Mouse (Mus musculus): ENCODE measurements around the gene B4galnt2. TPM values are rescaled to one million over a fixed set of nuclear protein-coding genes. Genes with fewer than 3 reads are reported as not detected.

B4galnt2 gene
- polyA plus RNA-seq, 1 experiment from 2014 or later: 0.49 TPM

DNA sequence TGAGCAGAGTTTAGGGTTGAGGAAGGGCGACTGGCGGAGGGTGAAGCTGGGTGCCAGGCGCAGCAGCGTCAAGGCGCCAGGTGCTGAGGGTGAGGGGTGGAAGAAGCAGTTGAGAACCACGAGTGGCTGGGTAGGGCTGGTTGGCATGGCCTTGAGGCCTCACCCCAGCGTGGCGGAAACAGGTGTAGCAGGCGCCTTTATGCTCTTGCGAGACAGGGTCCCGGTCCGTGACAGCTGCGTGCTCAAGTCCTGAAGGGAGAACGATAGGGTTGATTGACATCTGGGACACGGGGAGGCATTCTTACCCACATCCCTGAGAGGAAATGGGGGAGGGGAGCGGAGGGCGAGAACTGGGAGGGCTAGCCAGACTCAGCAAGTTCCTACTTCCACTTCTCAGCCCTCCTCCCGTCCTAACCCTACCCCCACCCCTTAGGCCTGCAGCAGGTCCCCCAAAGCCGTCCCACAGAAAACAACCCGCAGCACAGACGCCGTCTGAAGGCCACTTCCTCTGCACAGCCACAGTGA, 80.5 kb downstream of the B4galnt2 start:
- WGBS: 4% methylated on average over 22 of the region's 22 CpGs
- H3K27me3 ChIP-seq (ENCODE audit: insufficient read depth, poor library complexity, severe bottlenecking): peaks cover 72% of the 10 kb centered on the region
- peaks cover 17% of the 10 kb centered on the region; the same call in 1 of the 2 replicates for H3K36me3 ChIP-seq
- no peaks in the 10 kb centered on the region for H3K9me3 ChIP-seq
- peaks cover 91% of the 10 kb centered on the region for H3K4me1 ChIP-seq
- peak overlapping the region; percentile 69 for H3K27ac ChIP-seq
- no peak for DNase-seq (ENCODE audit: low spot score)
- peak overlapping the region; percentile 42 for H3K4me3 ChIP-seq

DNA sequence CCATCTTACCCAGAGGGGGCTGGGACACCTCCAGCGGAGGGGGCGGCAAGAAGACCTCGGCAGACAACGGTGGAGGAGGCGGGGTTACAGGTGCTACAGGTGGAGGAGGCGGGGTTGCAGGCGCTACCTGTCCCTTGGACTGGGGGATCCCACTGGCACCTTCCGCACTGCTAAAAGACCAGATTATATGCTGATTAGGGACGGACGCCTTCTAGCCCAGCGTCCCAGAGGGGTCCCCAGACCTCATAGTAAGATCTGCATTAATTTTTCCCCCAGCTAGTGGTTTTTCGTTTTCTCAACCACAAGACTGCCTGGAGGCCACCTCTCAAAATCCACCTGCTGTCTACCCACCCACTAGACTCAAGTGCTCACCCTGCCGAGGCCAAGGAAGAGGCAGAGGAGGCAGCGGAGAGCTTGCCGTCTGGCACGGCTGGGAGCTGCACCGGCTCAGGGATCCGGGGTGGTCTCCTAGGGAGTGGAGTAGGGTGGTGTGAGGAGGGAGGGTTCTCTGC, 81.0 kb downstream of the B4galnt2 start:
- 13% methylated on average over 18 of the region's 18 CpGs for WGBS
- Histone ChIP-seq H3K4me3 (peak overlapping the region; percentile 42), H3K4me1 (peaks cover 91% of the 10 kb centered on the region), H3K27ac (peak overlapping the region; percentile 69), H3K9me3 (no peaks in the 10 kb centered on the region), H3K27me3 (ENCODE audit: insufficient read depth, poor library complexity, severe bottlenecking) (peaks cover 77% of the 10 kb centered on the region), H3K36me3 (peaks cover 17% of the 10 kb centered on the region; the same call in 1 of the 2 replicates)
- no peak for DNase-seq (ENCODE audit: low spot score)

DNA sequence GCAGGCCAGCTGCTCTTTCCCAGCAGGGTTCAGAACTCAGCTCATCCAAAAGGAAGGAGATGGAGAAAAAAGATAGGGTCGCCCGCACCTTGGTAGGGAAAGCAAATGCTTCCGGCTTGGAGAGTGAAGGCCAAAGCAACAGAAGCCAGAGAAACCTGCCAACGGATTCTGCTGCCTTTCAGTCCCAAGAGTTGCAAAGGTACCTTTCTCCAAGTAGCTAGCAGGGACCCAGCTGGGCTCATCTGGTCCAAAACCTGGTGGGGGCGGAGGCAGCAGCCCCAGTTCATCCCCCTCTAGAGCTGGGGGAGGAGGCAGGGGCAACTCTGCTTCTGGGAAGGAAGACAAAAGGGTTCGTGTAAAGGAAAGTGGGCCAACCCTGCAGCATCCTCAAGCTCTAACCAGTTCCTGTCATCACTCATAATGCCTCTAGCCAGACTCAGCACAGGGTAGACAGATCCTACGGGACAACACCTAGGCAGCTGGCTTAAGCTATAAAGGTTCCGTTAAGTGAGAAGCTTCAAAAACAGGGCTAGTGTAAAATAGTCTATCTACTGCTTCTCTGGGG, 81.6 kb downstream of the B4galnt2 start:
- DNase-seq (ENCODE audit: low spot score): no peak
- 0 out of 2 replicates have a peak overlapping the region, but pooled peaks have one; percentile 69 for H3K27ac ChIP-seq
- H3K27me3 ChIP-seq (ENCODE audit: insufficient read depth, poor library complexity, severe bottlenecking): peaks cover 83% of the 10 kb centered on the region
- 26% methylated on average over 8 of the region's 8 CpGs for whole genome bisulfite sequencing
- no peaks in the 10 kb centered on the region for H3K9me3 ChIP-seq
- H3K4me3 ChIP-seq: no peak overlapping the region
- peaks cover 86% of the 10 kb centered on the region for H3K4me1 ChIP-seq
- H3K36me3 ChIP-seq: peaks cover 17% of the 10 kb centered on the region; the same call in 1 of the 2 replicates

DNA sequence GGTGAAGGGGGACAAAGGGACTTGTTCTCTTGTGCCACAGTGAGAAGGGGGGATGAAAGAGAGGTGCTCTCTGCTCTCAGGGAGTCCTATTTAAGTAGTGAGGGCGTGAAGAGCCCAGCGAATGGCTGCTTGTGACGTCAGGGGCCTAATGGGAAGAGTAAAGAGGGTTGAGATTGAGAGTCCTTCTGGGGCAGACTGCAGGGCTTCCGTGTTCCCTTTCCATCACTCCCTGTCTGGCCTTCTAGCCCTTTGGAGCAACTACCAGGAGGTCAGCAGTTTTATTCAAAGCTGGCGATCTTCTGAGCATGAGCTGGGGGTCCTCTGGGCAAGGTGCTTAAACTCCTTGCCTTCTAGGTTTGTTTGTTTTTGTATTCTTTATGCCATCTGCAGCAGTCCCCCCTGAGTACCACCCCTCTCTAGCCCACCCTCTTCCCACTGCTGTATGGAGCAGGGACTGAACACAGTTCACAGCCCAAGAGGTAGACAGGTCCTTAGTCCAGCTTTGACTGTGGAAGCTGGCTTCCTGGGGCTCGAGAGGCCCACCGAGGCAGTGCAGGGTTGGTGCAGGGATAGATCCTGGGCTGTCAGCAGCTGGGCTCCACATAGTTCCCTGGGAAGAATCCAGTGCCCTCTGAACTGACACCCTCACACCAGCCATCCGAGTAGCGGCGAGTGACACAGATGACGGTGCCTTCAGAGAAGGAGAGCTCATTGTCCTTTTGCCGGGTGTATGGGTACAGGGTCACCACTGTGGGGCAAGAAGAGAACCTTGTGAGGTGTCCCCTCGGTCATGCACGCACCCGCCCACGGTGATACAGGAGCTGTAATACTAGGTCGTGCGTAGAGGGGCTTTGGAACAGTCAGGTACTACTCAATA, 82.3 kb downstream of the B4galnt2 start:
- H3K36me3 ChIP-seq: peaks cover 17% of the 10 kb centered on the region; the same call in 1 of the 2 replicates
- no peak for DNase-seq (ENCODE audit: low spot score)
- no peaks in the 10 kb centered on the region for H3K9me3 ChIP-seq
- peaks cover 85% of the 10 kb centered on the region for H3K27me3 ChIP-seq (ENCODE audit: insufficient read depth, poor library complexity, severe bottlenecking)
- 41% methylated on average over 18 of the region's 18 CpGs for WGBS
- H3K27ac ChIP-seq: no peak overlapping the region
- no peak overlapping the region for H3K4me3 ChIP-seq
- H3K4me1 ChIP-seq: peaks cover 80% of the 10 kb centered on the region

DNA sequence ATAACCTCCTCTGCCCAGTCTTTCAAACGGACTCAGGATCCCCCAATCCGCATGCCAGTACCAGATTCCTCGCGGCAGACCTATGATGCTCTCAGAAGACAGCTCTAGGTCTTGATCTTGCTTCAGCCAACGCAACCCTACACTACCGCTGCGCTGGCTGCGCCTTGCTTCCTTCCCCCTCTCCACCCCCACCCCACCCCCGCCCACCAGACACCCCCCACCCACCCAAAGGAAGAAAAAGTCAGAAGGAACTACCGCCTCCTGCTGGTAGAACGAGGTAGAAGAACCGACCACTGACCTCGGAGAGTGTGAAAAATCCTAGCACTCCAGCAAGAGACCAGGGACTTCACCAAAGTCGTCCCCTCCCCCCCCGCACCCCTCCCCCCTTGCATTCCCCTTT, 83.0 kb downstream of the B4galnt2 start:
- peaks cover 80% of the 10 kb centered on the region for H3K4me1 ChIP-seq
- 4% methylated on average over 14 of the region's 15 CpGs for WGBS
- H3K9me3 ChIP-seq: no peaks in the 10 kb centered on the region

DNA sequence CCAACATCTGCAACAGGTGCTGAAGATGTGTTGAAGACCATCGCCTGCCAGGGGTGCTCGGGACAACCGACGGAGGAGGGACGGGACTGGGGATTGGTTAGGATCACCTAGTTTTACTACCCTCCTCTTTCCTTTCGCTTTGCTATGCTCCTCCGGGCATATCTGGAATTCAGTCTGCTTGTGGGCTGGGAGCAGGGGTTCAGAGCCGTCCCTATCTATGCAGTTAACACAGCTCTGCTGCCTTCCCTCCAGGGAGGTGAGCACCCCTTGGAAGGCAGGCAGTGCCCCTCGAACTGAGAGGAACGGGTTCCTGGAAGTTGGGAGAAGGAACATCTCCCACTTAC, 83.4 kb downstream of the B4galnt2 start:
- WGBS: 5% methylated on average over 10 of the region's 10 CpGs
- H3K27me3 ChIP-seq (ENCODE audit: insufficient read depth, poor library complexity, severe bottlenecking): peaks cover 94% of the 10 kb centered on the region
- no peak overlapping the region for H3K27ac ChIP-seq
- DNase-seq (ENCODE audit: low spot score): no peak
- H3K36me3 ChIP-seq: peaks cover 14% of the 10 kb centered on the region; the same call in 1 of the 2 replicates
- H3K4me3 ChIP-seq: peak overlapping the region; percentile 49
- H3K9me3 ChIP-seq: no peaks in the 10 kb centered on the region
- peaks cover 76% of the 10 kb centered on the region for H3K4me1 ChIP-seq

More for the DNA sequence above, 83.0 kb downstream of the B4galnt2 start:
- H3K4me3 ChIP-seq: peak overlapping the region; percentile 49; the same call in 1 of the 2 replicates
- DNase-seq (ENCODE audit: low spot score): no peak
- peaks cover 92% of the 10 kb centered on the region for H3K27me3 ChIP-seq (ENCODE audit: insufficient read depth, poor library complexity, severe bottlenecking)
- H3K36me3 ChIP-seq: peaks cover 17% of the 10 kb centered on the region; the same call in 1 of the 2 replicates
- no peak overlapping the region for H3K27ac ChIP-seq

DNA sequence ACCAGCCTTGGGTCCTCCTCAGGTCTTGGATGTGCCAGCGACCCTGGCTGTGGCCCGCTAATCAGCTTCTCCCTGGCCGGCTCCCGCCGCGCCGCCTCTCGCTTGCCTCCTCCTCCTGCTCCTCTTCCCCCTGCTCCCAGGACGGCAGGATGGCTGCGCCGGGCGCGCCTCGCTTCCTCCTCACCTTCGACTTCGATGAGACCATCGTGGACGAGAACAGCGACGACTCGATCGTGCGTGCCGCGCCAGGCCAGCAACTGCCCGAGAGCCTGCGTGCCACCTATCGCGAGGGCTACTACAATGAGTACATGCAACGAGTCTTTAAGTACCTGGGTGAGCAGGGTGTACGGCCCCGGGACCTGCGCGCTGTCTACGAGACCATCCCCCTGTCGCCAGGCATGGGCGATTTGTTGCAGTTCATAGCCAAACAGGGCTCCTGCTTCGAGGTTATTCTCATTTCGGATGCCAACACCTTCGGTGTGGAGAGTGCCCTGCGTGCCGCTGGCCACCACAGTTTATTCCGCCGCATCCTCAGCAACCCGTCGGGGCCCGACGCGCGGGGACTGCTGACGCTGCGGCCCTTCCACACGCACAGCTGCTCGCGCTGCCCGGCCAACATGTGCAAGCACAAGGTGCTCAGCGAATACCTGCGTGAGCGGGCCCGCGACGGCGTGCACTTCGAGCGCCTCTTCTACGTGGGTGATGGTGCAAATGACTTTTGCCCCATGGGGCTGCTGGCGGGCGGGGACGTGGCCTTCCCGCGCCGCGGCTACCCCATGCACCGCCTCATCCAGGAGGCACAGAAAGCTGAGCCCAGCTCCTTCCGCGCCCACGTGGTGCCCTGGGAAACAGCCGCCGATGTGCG, 84.0 kb downstream of the B4galnt2 start:
- WGBS: 6% methylated on average over 80 of the region's 80 CpGs
- peaks cover 70% of the 10 kb centered on the region for H3K4me1 ChIP-seq

DNA sequence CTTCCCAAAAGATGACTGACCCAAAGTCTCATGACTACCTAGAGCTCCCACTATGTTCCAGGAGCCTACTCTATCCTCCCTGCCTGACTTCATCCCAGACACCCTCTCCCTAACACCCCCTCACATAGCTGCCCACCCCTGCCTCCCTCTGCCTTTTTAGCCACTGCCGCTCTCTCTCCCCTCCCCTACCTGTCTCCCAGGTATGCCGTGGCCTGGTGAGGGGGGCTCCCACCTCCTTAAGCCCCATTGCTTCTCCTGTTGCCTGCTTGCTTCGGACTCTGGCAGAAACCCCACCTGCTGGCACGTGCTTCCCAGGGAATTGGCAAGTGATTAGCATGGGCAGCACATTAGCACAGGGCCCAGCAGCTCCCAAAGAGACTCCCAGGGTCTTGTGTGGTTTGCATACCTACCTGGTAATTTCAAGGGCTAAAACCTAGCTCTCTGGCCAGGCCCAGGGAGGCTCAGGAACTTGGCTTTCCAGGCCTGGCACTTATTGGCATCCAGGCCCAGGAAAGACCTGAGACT, 85.1 kb downstream of the B4galnt2 start:
- no peaks in the 10 kb centered on the region for H3K9me3 ChIP-seq
- peak overlapping the region; percentile 49; the same call in 1 of the 2 replicates for H3K4me3 ChIP-seq
- H3K4me1 ChIP-seq: peaks cover 64% of the 10 kb centered on the region
- H3K36me3 ChIP-seq: peaks cover 13% of the 10 kb centered on the region; the same call in 1 of the 2 replicates
- WGBS: 39% methylated on average over 4 of the region's 4 CpGs
- H3K27ac ChIP-seq: 0 out of 2 replicates have a peak overlapping the region, but pooled peaks have one; percentile 42
- DNase-seq (ENCODE audit: low spot score): no peak
- H3K27me3 ChIP-seq (ENCODE audit: insufficient read depth, poor library complexity, severe bottlenecking): peaks cover 92% of the 10 kb centered on the region

More for the DNA sequence above, 84.0 kb downstream of the B4galnt2 start:
- no peak for DNase-seq (ENCODE audit: low spot score)
- Histone ChIP-seq H3K36me3 (peaks cover 13% of the 10 kb centered on the region; the same call in 1 of the 2 replicates), H3K27ac (peak overlapping the region; percentile 42; the same call in 1 of the 2 replicates), H3K4me3 (peak overlapping the region; percentile 49), H3K9me3 (no peaks in the 10 kb centered on the region), H3K27me3 (ENCODE audit: insufficient read depth, poor library complexity, severe bottlenecking) (peaks cover 94% of the 10 kb centered on the region)

DNA sequence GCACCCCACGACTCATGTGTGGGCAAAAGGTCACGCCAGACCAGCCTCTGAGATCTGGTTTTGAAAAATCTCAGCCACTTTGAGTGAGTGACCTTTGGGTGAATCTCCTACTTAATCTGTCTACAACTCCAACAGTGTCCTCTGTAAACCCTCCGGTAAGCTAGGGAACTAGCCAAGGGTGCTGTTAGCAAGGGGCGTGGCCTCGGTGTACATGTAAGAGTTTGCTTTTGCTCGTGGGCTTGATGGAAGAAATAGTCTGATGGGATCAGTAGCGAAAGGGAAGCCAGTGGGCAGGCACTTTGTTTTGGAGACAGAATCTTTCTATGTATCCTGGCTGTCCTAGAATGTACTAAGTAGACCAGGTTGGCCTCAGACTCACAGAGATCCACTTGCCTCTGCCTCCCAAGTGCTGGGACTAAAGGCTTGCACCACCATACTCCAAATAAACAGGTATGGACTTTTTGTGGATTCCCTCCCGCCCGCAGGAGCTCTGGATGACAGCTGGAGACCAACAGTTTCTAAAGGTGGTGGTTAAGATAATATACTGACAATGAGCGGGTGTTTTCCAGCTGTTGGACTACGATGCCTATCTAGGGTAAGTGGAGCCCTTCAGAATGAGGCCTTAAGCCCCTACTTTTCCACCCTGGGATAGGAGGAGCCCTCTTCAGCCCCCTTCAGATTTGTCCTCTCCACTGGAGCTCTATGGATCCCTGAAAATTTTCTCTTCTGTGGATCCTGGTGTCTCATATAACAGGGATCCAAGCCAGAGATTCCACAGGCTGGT, 86.3 kb downstream of the B4galnt2 start:
- peaks cover 13% of the 10 kb centered on the region; the same call in 1 of the 2 replicates for H3K36me3 ChIP-seq
- H3K27me3 ChIP-seq (ENCODE audit: insufficient read depth, poor library complexity, severe bottlenecking): peaks cover 82% of the 10 kb centered on the region
- no peaks in the 10 kb centered on the region for H3K9me3 ChIP-seq
- no peak overlapping the region for H3K27ac ChIP-seq
- H3K4me3 ChIP-seq: no peak overlapping the region
- peaks cover 63% of the 10 kb centered on the region for H3K4me1 ChIP-seq
- DNase-seq (ENCODE audit: low spot score): no peak
- WGBS: 69% methylated on average over 11 of the region's 11 CpGs

DNA sequence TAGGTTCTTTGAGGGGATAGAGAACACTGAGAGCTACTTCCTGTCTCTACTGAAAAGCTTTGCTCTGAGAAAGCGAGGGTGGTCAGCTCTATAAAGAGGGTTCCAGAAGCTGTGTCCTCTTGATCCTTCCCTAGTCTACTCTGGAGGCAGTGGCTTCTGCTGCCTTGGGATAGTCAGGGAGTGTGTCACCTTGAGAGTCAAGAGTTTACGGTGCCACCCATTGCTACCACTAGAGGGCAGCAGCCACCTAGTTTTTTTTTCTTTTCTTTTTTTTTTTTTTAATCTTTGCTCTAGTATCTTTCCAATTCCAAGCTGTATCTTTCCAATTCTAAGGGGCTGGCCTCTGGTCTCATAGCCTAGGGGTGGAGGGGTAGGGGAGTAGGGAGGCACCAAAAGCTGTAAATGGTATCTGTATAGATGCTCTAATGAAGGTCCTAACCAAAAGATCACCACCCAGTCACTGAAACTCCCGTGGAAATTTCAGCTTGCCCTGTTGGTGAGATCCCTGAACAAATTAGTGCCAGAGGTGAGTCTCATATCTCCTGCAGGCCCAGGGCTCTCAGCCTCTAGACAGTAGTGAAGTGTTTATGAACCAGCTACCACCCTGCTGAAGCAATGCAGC, 87.1 kb downstream of the B4galnt2 start:
- DNase-seq (ENCODE audit: low spot score): peak; percentile 74
- Histone ChIP-seq H3K27me3 (ENCODE audit: insufficient read depth, poor library complexity, severe bottlenecking) (peaks cover 82% of the 10 kb centered on the region), H3K27ac (no peak overlapping the region), H3K4me3 (no peak overlapping the region), H3K9me3 (no peaks in the 10 kb centered on the region), H3K4me1 (peaks cover 56% of the 10 kb centered on the region), H3K36me3 (peaks cover 6% of the 10 kb centered on the region; the same call in 1 of the 2 replicates)
- WGBS: 21% methylated on average over 3 of the region's 3 CpGs

DNA sequence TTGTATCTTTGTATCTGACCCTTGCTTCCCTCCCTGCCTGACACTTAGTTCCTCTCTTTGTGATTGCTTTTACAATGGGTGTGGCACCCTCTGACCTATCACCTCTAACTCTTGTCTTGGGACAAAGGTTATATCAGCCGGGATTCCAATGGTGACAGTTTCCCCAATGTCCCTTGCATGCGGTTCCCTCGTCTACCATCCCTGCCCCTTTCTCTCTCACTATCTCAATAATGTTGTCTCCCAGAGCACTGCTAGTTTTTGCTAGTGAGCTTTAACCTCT, 87.6 kb downstream of the B4galnt2 start:
- WGBS: 23% methylated on average over 3 of the region's 3 CpGs
- Histone ChIP-seq H3K27ac (no peak overlapping the region), H3K4me3 (no peak overlapping the region), H3K36me3 (0 out of 2 replicates have a peak, but pooled peaks cover 3% of the 10 kb centered on the region), H3K9me3 (no peaks in the 10 kb centered on the region), H3K4me1 (peaks cover 52% of the 10 kb centered on the region), H3K27me3 (ENCODE audit: insufficient read depth, poor library complexity, severe bottlenecking) (peaks cover 81% of the 10 kb centered on the region)
- DNase-seq (ENCODE audit: low spot score): no peak

All from heart, embryonic 10.5 days (tissue).